Mouse (Mus musculus): ENCODE data around the gene Polg. TPM values are rescaled to one million over a fixed set of nuclear protein-coding genes. Genes with fewer than 3 reads are reported as not detected.

The Polg gene
- total RNA-seq, 2 experiments from 2014 or later = 75.8 to 80.6 TPM

DNA sequence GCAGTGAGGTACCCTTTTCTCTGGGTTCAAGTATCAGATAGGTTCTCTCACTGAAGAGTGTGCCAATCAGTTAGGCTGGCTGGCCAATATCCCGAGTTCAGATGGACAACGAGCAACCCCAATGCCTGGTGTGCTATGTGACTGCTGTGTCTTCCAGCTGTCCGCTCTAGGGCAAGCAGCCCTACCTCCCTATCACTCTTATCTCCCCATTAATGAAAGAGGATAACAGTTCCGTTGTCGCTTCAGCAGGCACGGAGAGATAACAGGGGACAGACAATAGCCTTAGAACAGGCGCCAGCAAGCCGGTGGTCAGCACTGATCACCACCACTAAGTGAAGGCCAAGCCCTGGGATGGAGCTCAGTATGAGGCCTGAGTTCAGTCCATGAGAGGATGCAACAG is 2.8 kb upstream of the Polg start:
- intact Hi-C loops (cut with DNase I) = no loop called here
- DNase-seq = no peak

- intact Hi-C loops (cut with DNase I) = no loop called here
- DNase-seq = no peak
Observed at GRCm38 (mm10) chr7:79467951-79468350, 1.8 kb upstream of the Polg start.

DNA sequence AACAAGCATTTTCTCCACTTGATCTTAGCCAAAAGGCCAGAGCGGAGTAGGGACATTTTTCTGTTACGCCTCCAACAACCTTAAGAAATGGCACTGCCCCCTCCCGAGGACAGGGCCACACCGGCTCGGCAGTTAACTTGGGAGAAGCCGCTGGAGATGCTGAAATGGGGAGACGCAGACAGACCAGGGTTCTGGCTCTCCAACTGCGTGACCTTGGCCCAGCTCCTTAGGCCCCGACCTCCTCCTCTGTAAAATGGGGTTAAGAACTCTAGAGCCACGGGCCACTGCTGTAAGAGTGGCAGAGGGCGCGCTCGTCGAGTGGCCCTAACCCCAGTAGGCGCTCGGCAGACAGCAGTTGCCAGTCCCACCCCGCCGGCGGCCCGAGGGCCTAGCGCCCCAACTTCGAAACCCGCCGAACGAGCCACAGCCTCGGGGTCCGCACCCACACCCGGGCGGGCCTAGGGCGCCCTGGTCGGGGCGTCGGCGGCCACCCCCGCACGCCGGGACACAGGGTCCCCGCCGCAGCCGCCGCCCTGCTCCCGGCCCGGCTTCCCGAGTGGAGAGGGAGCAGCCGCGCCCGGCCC is 609 bp downstream of the Polg start:
- intact Hi-C loops (cut with DNase I) = no loop called here
- no peak for DNase-seq

DNA sequence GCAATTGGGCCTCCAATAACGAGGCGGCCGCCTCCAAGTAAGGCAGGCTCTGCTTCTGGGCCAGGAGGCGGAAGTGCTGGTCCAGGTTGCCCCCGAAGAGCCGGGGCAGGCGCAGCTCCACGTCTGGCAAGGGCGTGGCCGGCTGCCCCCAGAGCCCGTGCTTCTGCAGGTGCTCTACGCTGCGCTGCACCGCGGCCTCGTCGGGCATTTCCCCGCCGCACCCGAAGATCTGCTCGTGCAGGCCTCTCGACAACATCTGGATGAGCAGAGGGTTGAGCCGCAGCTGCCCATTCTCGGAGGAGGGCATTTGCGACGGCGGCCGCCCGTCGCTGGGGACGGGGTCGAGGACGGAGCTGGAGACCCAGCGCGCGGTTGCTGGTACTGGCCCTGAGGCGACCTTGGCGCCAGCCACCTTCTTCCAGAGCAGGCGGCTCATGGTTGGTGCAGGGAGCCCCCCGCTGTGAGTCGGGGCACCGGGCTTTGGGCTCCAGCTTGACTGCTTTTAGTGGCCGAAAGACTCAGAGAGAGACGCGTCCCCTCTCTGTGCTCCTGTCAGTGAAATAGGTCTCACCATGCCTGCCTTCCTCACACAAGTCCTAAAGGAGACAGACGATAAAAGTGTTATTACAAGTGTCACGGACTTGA is 1.3 kb downstream of the Polg start:
- DNase-seq = peak; percentile 42

GRCm38 (mm10) chr7:79463376-79464077 is 2.6 kb downstream of the Polg start:
- intact Hi-C loops (cut with DNase I) = no loop called here
- no peak for DNase-seq

More for the DNA sequence above, 1.3 kb downstream of the Polg start:
- intact Hi-C loops (cut with DNase I) = no loop called here

GRCm38 (mm10) chr7:79461721-79462120 is 4.4 kb downstream of the Polg start:
- DNase-seq = no peak
- intact Hi-C loops (cut with DNase I) = no loop called here

- intact Hi-C loops (cut with DNase I) = no loop called here
Observed at GRCm38 (mm10) chr7:79447486-79447885, 18.7 kb downstream of the Polg start.

DNA sequence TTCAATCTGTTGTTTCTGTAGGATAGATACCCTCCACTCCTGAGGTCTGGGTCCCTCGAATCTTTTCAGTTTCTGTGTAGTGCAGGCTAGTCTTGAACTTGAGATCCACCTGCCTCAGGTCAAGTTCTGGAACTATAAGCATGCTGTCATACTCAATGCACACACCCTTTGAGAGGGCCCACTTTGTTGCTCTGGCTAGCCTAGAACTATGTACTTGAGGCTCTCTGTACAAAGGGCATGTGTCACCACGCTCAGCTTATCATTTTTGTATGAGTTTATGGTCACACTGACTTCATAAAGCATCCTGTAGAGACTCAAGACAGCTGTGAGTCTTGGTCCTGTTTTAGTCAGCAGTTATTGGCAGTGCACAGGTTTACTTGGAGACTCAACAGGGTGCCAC is 19.1 kb downstream of the Polg start:
- intact Hi-C loops (cut with DNase I) = no loop called here
- no peak for DNase-seq

More at GRCm38 (mm10) chr7:79447486-79447885, 18.7 kb downstream of the Polg start:
- DNase-seq = no peak

DNA sequence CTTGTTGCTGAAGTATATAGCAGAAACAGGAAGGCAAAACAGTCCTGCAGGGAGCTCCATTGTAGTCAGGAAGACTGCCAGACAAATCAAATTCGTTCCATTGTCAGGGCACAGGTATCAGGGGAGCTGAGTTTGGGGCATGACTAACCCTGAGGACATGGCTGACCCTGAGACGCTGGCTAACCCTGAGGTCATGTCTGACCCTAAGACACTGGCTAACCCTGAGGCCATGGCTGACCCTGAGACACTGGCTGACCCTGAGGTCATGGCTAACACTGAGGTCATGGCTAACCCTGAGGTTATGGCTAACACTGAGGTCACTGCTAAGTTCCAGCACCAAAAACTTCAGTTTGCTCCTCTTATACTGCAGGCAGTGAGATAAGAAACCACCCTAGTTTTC is 26.1 kb downstream of the Polg start:
- no peak for DNase-seq
- intact Hi-C loops (cut with DNase I) = no loop called here

- no peak for DNase-seq
- intact Hi-C loops (cut with DNase I) = no loop called here
Observed at GRCm38 (mm10) chr7:79428243-79428642, 37.9 kb downstream of the Polg start.

- intact Hi-C loops (cut with DNase I) = no loop called here
- DNase-seq = no peak
Observed at GRCm38 (mm10) chr7:79425804-79426203, 40.4 kb downstream of the Polg start.

DNA sequence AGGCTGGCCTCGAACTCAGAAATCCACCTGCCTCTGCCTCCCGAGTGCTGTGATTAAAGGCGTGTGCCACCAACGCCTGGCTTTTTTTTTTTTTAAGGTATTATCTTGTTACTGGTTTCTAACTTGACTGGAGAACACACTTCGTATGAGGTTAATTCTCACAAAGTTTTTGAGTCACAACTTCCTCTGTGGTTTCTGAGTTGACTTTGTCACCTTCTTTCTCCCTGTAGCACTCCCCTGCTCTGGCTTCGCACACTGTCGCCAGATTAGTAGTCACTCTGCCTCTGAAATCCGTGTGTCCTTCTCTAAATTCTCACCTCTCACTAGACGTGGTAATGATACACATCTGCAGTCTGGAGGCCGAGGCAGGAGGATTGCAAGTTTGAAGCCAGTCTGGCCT is 43.3 kb downstream of the Polg start:
- intact Hi-C loops (cut with DNase I) = no loop called here
- no peak for DNase-seq

GRCm38 (mm10) chr7:79419950-79420349 is 46.2 kb downstream of the Polg start:
- intact Hi-C loops (cut with DNase I) = no loop called here

DNA sequence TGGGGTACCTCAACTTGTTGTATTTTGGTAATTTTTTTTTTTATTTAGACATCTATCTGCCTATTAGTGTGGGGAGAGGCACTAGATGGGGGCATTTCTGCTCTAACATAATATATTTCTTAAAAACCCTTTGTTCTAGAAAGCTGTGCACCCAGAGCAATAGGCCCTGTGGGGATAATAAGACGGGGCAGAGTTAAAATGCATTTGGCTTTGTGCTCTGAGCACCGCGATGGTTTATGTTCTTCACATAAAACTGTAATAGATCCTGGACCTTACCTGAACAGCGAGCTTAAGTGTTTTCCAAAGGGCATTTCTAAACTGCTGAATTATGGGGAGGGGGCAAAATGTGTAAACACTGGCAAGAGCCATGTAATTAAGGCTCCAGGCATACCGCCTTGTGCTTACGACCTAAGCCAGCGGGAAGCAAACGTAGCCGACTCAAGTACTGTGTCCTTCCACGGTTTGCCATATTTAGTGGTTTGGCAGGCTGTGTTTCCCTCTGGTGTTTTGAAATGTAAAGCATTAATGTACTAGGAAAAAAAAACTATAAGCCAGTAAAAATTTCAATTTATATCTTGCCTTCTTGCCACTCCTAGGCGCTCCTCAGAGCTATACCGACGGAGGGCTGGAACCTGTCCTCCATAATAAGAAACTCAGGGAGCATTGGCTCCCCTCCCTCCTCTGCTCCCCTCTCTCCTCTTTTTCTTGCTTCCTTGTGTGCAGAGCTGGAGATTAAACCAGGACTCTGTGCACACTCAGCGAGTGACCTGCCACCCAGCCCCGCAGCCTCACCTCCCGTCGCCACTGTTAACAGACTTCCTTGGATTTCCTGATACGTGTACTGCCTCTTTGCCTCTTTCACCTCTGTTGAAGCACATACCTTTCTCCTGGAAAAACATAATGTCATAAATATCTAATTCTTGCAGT is 51.5 kb downstream of the Polg start:
- DNase-seq = no peak
- intact Hi-C loops (cut with DNase I) = no loop called here

More at GRCm38 (mm10) chr7:79419950-79420349, 46.2 kb downstream of the Polg start:
- DNase-seq = no peak

DNA sequence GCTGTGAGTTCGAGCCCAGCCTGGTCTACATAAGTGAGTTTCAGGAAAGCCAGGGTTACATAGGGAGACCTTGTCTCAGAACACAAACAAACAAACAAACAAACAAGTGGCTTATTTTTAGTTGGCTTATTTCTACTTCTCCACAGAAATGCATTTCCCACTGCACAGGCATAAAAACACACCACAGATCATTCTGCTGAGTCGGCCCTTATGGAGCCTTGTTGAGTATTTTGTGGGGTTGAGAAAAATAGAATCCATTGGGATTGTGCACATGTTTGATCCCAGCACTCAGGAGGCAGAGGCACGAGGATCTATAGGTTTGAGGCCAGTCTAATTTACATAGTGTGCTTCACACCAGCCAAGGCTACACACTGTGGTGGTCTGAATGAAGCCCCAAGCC is 65.9 kb downstream of the Polg start:
- intact Hi-C loops (cut with DNase I) = no loop called here
- no peak for DNase-seq

DNA sequence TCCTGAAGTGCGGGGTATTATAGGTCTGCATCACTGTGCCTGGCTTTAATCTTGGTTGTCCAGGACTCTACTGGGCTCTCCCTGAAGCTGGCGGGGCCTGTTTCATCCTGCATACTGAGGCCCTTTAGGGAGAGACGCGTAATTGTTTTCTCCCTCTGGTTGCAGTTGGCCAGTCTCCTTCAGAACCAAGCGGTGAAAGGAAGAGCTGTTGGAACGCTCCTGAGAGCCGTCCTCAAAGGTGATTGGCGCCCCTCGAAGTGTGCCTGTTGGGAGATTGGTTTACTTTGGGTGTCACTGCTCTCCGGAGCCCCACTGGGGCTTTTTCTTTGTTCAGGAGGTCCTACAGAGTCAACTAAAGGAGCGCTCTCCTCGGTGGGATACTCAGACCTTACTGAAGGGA is 67.2 kb downstream of the Polg start:
- intact Hi-C loops (cut with DNase I) = no loop called here

GRCm38 (mm10) chr7:79398426-79398825 is 67.7 kb downstream of the Polg start:
- intact Hi-C loops (cut with DNase I) = no loop called here
- DNase-seq = no peak

More for the DNA sequence above, 67.2 kb downstream of the Polg start:
- DNase-seq = no peak

GRCm38 (mm10) chr7:79397446-79397963 is 68.7 kb downstream of the Polg start:
- no peak for DNase-seq
- intact Hi-C loops (cut with DNase I) = no loop called here
